Mouse (Mus musculus) spleen, postnatal 36 days (tissue): ENCODE measurements around the gene Icosl.
"Not testable (repeated sequence)": the region's sequence is repeated elsewhere in the genome, so short reads cannot be mapped to it uniquely, and the experiment has no call there.

Source experiments
- DNase-seq, 2 experiments: peaks; one replicate each; pipeline ENCODE4 v3.0.0; 2022; ENCODE audit warnings: low spot score in 2 of 2, mixed read lengths in 1 of 2

Icosl gene

GRCm38 (mm10) chr10:78069101-78070011, at the start of gene Icosl:
Gene Icosl (plus strand): TSS chr10:78069302.
- DNase-seq: peak; percentile 91 to 92

- DNase-seq: not testable (repeated sequence)
Observed at GRCm38 (mm10) chr10:78019984-78020383, 49.1 kb upstream of the Icosl start.

- DNase-seq: not testable (repeated sequence)
Observed at GRCm38 (mm10) chr10:78025453-78025852, 43.6 kb upstream of the Icosl start.

- DNase-seq: peak; percentile 56 to 71
Observed at GRCm38 (mm10) chr10:78028129-78028528, 41.0 kb upstream of the Icosl start.

GRCm38 (mm10) chr10:78029080-78029479, 40.0 kb upstream of the Icosl start:
- DNase-seq: no peak

- DNase-seq: no peak
Observed at GRCm38 (mm10) chr10:78031987-78032386, 37.1 kb upstream of the Icosl start.

- DNase-seq: no peak
Observed at GRCm38 (mm10) chr10:78037139-78037538, 32.0 kb upstream of the Icosl start.

GRCm38 (mm10) chr10:78041647-78042046, 27.5 kb upstream of the Icosl start, which contains the start of gene Dnmt3l:
Gene Dnmt3l (plus strand): TSS chr10:78041947.
- DNase-seq: no peak

GRCm38 (mm10) chr10:78042096-78042495, 27.0 kb upstream of the Icosl start:
- DNase-seq: no peak

- no peak for DNase-seq
Observed at GRCm38 (mm10) chr10:78042697-78043405, 26.3 kb upstream of the Icosl start.

GRCm38 (mm10) chr10:78043406-78043836, 25.7 kb upstream of the Icosl start, which contains the start of gene Aire:
Gene Aire (minus strand): TSS chr10:78043610.
- peak; percentile 65 to 77 for DNase-seq

- no peak for DNase-seq
Observed at GRCm38 (mm10) chr10:78044531-78044930, 24.6 kb upstream of the Icosl start.

GRCm38 (mm10) chr10:78046388-78046787, 22.7 kb upstream of the Icosl start:
- no peak for DNase-seq

GRCm38 (mm10) chr10:78048061-78048730, 20.9 kb upstream of the Icosl start:
- no peak for DNase-seq

GRCm38 (mm10) chr10:78049519-78050035, 19.5 kb upstream of the Icosl start:
- no peak for DNase-seq

- no peak for DNase-seq
Observed at GRCm38 (mm10) chr10:78054633-78055565, 14.2 kb upstream of the Icosl start.

GRCm38 (mm10) chr10:78057056-78057455, 12.0 kb upstream of the Icosl start:
- DNase-seq: no peak

GRCm38 (mm10) chr10:78063122-78063521, 6.0 kb upstream of the Icosl start:
- DNase-seq: no peak

GRCm38 (mm10) chr10:78067226-78067625, 1.9 kb upstream of the Icosl start:
- peak in 1 of 2 experiments; percentile 44 for DNase-seq

GRCm38 (mm10) chr10:78068541-78068940, 561 bp upstream of the Icosl start:
- no peak for DNase-seq

- no peak for DNase-seq
Observed at GRCm38 (mm10) chr10:78074151-78074550, 5.0 kb downstream of the Icosl start.
